Mouse (Mus musculus) MEL (cell line): Measurements from ENCODE around the gene Emp3. TPM values are rescaled to one million over a fixed set of nuclear protein-coding genes. Genes with fewer than 3 reads are reported as not detected.

Experiments
- DNase-seq: peaks from one replicate; pipeline ENCODE4 v3.0.0; 2011; ENCODE audit warnings: low read depth, low spot score
- H3K27ac ChIP-seq: 2 replicates; pipeline ENCODE4 v1.5.1; 2012; ENCODE audit warnings: low read depth, mild to moderate bottlenecking, control low read depth, low read length, moderate library complexity; ENCODE audit not compliant: control insufficient read depth
- H3K27me3 ChIP-seq, 2 experiments: fragments of 150-350 bp in 1 of 2; sonication (generic) in 1 of 2; 2 replicates each; pipeline ENCODE4 v1.6.1; 2012; ENCODE audit warnings: low read length in 2 of 2, mild to moderate bottlenecking in 2 of 2, improper control_type of control experiment in 1 of 2, moderate library complexity in 1 of 2; ENCODE audit not compliant: insufficient read depth in 2 of 2, control insufficient read depth in 1 of 2
- H3K36me3 ChIP-seq, 2 experiments: 2 replicates each; pipeline ENCODE4 v1.6.1; 2012 to 2014; ENCODE audit warnings: low read length in 2 of 2, improper control_type of control experiment in 1 of 2, inconsistent platforms in 1 of 2, mild to moderate bottlenecking in 1 of 2; ENCODE audit not compliant: insufficient read depth in 2 of 2, control insufficient read depth in 1 of 2
- H3K4me1 ChIP-seq, 2 experiments: fragments of 150-350 bp in 1 of 2; sonication (generic) in 1 of 2; 2 replicates each; pipeline ENCODE4 v1.6.1; 2012; ENCODE audit warnings: low read length in 2 of 2, improper control_type of control experiment in 1 of 2, mild to moderate bottlenecking in 1 of 2; ENCODE audit not compliant: insufficient read depth in 2 of 2, control insufficient read depth in 1 of 2
- H3K4me3 ChIP-seq, 2 experiments: fragments of 150-350 bp in 1 of 2; sonication (generic) in 1 of 2; 2 replicates each; pipeline ENCODE4 v1.5.1; 2012; ENCODE audit warnings: low read depth in 2 of 2, low read length in 2 of 2, mild to moderate bottlenecking in 2 of 2, moderate library complexity in 2 of 2, control low read depth in 1 of 2, improper control_type of control experiment in 1 of 2; ENCODE audit not compliant: control insufficient read depth in 1 of 2, insufficient read depth in 1 of 2
- H3K79me2 ChIP-seq: 2 replicates; pipeline ENCODE4 v1.6.1; 2012; ENCODE audit warnings: mild to moderate bottlenecking, low read length, moderate library complexity; ENCODE audit not compliant: control insufficient read depth, poor library complexity, insufficient read depth
- H3K9ac ChIP-seq: 2 replicates; pipeline ENCODE4 v1.6.1; 2012; ENCODE audit warnings: low read depth, mild to moderate bottlenecking, control low read depth, low read length, moderate library complexity; ENCODE audit not compliant: control insufficient read depth, poor library complexity, severe bottlenecking
- H3K9me3 ChIP-seq: fragments of 150-350 bp; sonication (generic); replicated peaks from 2 replicates; pipeline ENCODE4 v1.6.1; 2012; ENCODE audit warnings: mild to moderate bottlenecking, low read length, improper control_type of control experiment, moderate library complexity; ENCODE audit not compliant: insufficient read depth
- CHD1 ChIP-seq: IDR thresholded peaks from 2 replicates; pipeline ENCODE4 v1.6.1; 2012; ENCODE audit warnings: low read depth, mild to moderate bottlenecking, inconsistent platforms, low read length, improper control_type of control experiment
- CTCF ChIP-seq, 3 experiments: IDR thresholded peaks in 2 of 3; conservative IDR thresholded peaks in 1 of 3; 2 replicates each; pipeline ENCODE4 v1.5.1; 2011 to 2012; ENCODE audit warnings: low read length in 3 of 3, low read depth in 2 of 3, mild to moderate bottlenecking in 2 of 3, improper control_type of control experiment in 1 of 3, inconsistent platforms in 1 of 3, mixed read lengths in 1 of 3, moderate library complexity in 1 of 3; ENCODE audit not compliant: control insufficient read depth in 1 of 3, insufficient read depth in 1 of 3, poor library complexity in 1 of 3, severe bottlenecking in 1 of 3
- ETS1 ChIP-seq: IDR thresholded peaks from 2 replicates; pipeline ENCODE4 v1.6.1; 2012; ENCODE audit warnings: low read depth, mild to moderate bottlenecking, inconsistent platforms, low read length, improper control_type of control experiment, moderate library complexity
- GATA1 ChIP-seq: IDR thresholded peaks from 2 replicates; pipeline ENCODE4 v1.6.1; 2011; ENCODE audit warnings: low read depth, low read length, improper control_type of control experiment
- MYB ChIP-seq: IDR thresholded peaks from 2 replicates; pipeline ENCODE4 v1.6.1; 2011; ENCODE audit warnings: mild to moderate bottlenecking, low read depth, low read length, improper control_type of control experiment
- MYC ChIP-seq: IDR thresholded peaks from 2 replicates; pipeline ENCODE4 v1.6.1; 2011; ENCODE audit warnings: low read depth, mild to moderate bottlenecking, low read length, improper control_type of control experiment, moderate library complexity
- NELFE ChIP-seq: IDR thresholded peaks from 2 replicates; pipeline ENCODE4 v1.6.1; 2011; ENCODE audit warnings: low read depth, low read length, improper control_type of control experiment
- NRF1 ChIP-seq: IDR thresholded peaks from 2 replicates; pipeline ENCODE4 v1.6.1; 2014; ENCODE audit warnings: low read depth, mild to moderate bottlenecking, inconsistent platforms, low read length, improper control_type of control experiment, moderate library complexity; ENCODE audit not compliant: poor library complexity, insufficient read depth, severe bottlenecking
- POLR2A ChIP-seq, 2 experiments: IDR thresholded peaks; 2 replicates each; pipeline ENCODE4 v1.6.1; 2011 to 2012; ENCODE audit warnings: low read length in 2 of 2, mild to moderate bottlenecking in 2 of 2, control low read depth in 1 of 2, improper control_type of control experiment in 1 of 2, low read depth in 1 of 2, moderate library complexity in 1 of 2; ENCODE audit not compliant: control insufficient read depth in 1 of 2, insufficient read depth in 1 of 2, poor library complexity in 1 of 2
- POLR2AphosphoS5 ChIP-seq: IDR thresholded peaks from 2 replicates; pipeline ENCODE4 v1.6.1; 2012; ENCODE audit warnings: low read depth, borderline replicate concordance, mild to moderate bottlenecking, inconsistent platforms, low read length, moderate library complexity, mixed read lengths
- RCOR1 ChIP-seq: IDR thresholded peaks from 2 replicates; pipeline ENCODE4 v1.6.1; 2012; ENCODE audit warnings: low read depth, mild to moderate bottlenecking, inconsistent platforms, low read length, improper control_type of control experiment
- SMC3 ChIP-seq: IDR thresholded peaks from 2 replicates; pipeline ENCODE4 v1.6.1; 2011; ENCODE audit warnings: low read depth, low read length, improper control_type of control experiment
- TAL1 ChIP-seq: IDR thresholded peaks from 2 replicates; pipeline ENCODE4 v1.6.1; 2012; ENCODE audit warnings: mild to moderate bottlenecking, inconsistent platforms, low read length, moderate library complexity, mixed read lengths
- ZC3H11A ChIP-seq: IDR thresholded peaks from 2 replicates; pipeline ENCODE4 v1.6.1; 2012; ENCODE audit warnings: low read depth, mild to moderate bottlenecking, inconsistent platforms, low read length, improper control_type of control experiment
- ZMIZ1 ChIP-seq: IDR thresholded peaks from 2 replicates; pipeline ENCODE4 v1.6.1; 2012; ENCODE audit warnings: low read depth, mild to moderate bottlenecking, inconsistent platforms, low read length, improper control_type of control experiment, moderate library complexity
- ZNF384 ChIP-seq: IDR thresholded peaks from 2 replicates; pipeline ENCODE4 v1.6.1; 2012; ENCODE audit warnings: low read depth, mild to moderate bottlenecking, inconsistent platforms, low read length, improper control_type of control experiment
- polyA plus RNA-seq, 2 experiments: library from polyadenylated mRNA; stranded (reverse) in 1 of 2; unstranded in 1 of 2; fragments of >175 nt in 1 of 2; fragments of >200 nt in 1 of 2; gene quantifications; 2 replicates each; pipeline versions ENCODE4 v1.2.1 to v1.2.4; 2012; ENCODE audit warnings: low replicate concordance in 2 of 2, low read depth in 1 of 2; ENCODE audit not compliant: insufficient read length in 2 of 2, insufficient read depth in 1 of 2, missing spikeins in 1 of 2
- total RNA-seq: library from RNA; depleted of rRNA; stranded (reverse); fragments of 300-350 nt; gene quantifications from 2 replicates; pipeline ENCODE4 v1.2.3, GENCODE M21; 2012

Emp3 gene
- total and polyA plus RNA-seq, 3 experiments: 75.0 to 111 TPM; not detected in 1

DNA sequence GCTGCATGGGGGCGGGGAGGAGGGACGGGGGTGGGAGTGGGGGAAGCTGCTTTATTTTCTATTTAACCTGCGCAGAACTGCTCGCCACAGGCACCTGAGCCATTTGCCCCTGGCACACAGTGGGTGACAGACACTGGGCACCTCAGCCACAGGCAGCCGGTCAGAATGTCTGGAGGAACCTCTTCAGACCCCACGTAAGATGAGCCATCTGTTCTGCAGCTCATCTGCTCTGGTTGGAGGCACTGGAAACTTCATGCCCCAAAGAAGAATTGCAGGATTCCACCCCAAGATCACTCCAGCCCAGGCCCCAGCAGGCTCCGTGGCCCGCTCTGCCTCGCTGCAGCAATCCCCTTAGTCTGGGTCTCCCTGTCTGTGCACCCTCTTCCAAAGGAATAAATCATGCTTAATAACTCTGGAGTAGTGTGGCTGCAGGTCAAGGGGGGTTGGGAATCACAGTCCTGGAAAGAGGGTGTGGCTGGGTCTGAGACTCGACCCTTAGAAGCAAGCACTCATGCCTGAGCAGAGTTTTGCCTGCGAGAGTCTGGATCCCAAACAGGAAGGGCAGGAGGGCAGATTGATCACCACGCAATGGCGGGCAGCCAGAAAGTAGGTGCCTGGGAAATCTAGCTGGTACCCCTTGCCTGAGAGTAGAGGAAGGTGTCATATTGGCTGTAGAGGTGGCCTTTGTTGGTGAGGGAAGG, 4.0 kb downstream of the Emp3 start:
- Histone ChIP-seq H3K36me3 (peaks cover 0 to 7% of the 10 kb centered on the region in 2 experiments; a peak in 2 of 4 replicates), H3K4me1 (peaks cover 5 to 13% of the 10 kb centered on the region in 2 experiments; a peak in 3 of 4 replicates), H3K27me3 (no peaks in the 10 kb centered on the region), H3K9me3 (no peaks in the 10 kb centered on the region), H3K4me3 (no peak overlapping the region), H3K79me2 (0 out of 2 replicates have a peak, but pooled peaks cover 3% of the 10 kb centered on the region), H3K27ac (no peak overlapping the region), H3K9ac (no peak overlapping the region)
- TF ChIP-seq ZC3H11A (no peak), NELFE (no peak), NRF1 (no peak), ETS1 (no peak), TAL1 (no peak), RCOR1 (no peak), MYB (no peak), ZNF384 (no peak), CTCF (IDR thresholded peaks at IDR 0.05 in 2 of 3, conservative IDR thresholded peaks at IDR 0.05 in 1 of 3; ENCODE audit: control insufficient read depth in 1 of 3, insufficient read depth in 1 of 3, low read depth in 2 of 3, low read length in 3 of 3, poor library complexity in 1 of 3, severe bottlenecking in 1 of 3) (no peak), ZMIZ1 (no peak), GATA1 (no peak), POLR2A (IDR thresholded peaks at IDR 0.05; ENCODE audit: control insufficient read depth in 1 of 2, insufficient read depth in 1 of 2, low read depth in 1 of 2, low read length in 2 of 2, poor library complexity in 1 of 2) (no peak), MYC (no peak), SMC3 (no peak), CHD1 (no peak), POLR2AphosphoS5 (no peak)
- no peak for DNase-seq

DNA sequence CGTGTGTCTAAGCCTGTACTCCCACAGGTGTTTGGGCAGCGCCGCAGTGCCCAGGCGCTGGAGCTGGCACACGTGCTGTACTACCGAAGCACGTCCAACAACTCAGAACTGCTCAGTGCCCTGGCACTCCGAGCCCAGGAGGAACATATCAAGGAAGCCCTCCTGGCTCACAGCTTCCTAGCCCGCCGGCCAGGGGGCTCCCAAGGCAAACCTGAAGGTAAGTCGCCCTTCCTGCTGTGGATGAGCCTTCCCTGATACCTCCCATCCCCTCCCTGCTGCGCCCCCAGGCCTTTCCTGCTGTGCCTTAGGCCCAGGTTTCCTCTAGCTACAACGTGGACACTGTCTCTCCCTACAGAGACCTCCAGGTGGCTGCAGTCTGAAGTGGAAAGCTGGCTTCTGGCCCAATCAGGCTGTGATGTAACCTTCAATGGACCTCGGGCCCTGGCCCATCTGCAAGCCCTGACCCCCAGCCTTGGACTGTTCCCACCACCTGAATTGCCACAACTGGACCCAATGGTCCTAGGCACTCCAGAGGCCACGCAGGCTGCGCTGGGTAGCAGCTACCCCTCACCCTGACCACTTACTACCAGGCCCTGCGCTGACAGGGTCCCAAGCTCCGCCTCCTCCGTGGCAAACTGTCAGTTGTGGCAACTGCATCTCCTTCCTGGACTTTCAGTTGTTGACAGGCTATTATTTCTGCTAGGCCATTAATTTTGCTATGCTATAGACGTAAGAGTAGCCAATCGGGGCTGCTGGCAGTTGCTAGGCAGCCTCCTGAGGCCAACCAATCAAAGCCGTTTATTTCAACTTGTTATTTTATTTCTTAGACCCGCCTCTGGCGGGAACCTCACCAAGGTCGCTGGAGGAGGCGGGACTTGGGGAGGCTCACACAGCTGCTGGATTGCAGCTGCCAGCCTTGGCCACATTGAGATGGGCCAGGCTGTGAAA, 4.9 kb downstream of the Emp3 start:
- no peak overlapping the region for H3K9ac ChIP-seq
- H3K27me3 ChIP-seq: no peaks in the 10 kb centered on the region
- H3K4me3 ChIP-seq: no peak overlapping the region
- H3K36me3 ChIP-seq: no peaks in the 10 kb centered on the region
- TF ChIP-seq NRF1: no peak
- no peaks in the 10 kb centered on the region for H3K9me3 ChIP-seq
- H3K4me1 ChIP-seq: peaks cover 0 to 6% of the 10 kb centered on the region in 2 experiments; a peak in 2 of 4 replicates
- no peak overlapping the region for H3K27ac ChIP-seq
- DNase-seq: no peak
- H3K79me2 ChIP-seq: 0 out of 2 replicates have a peak, but pooled peaks cover 3% of the 10 kb centered on the region
